Mouse (Mus musculus): Measurements from ENCODE around the gene Dusp7. TPM values are rescaled to one million over a fixed set of nuclear protein-coding genes. Genes with fewer than 3 reads are reported as not detected.

The Dusp7 gene
- total RNA-seq, 2 experiments from 2014 or later, result 45.5 to 46.2 TPM

- DNase-seq, result peak; percentile 72 to 81
Observed at GRCm38 (mm10) chr9:106386181-106386864, 17.9 kb downstream of the Dusp7 start.

DNA sequence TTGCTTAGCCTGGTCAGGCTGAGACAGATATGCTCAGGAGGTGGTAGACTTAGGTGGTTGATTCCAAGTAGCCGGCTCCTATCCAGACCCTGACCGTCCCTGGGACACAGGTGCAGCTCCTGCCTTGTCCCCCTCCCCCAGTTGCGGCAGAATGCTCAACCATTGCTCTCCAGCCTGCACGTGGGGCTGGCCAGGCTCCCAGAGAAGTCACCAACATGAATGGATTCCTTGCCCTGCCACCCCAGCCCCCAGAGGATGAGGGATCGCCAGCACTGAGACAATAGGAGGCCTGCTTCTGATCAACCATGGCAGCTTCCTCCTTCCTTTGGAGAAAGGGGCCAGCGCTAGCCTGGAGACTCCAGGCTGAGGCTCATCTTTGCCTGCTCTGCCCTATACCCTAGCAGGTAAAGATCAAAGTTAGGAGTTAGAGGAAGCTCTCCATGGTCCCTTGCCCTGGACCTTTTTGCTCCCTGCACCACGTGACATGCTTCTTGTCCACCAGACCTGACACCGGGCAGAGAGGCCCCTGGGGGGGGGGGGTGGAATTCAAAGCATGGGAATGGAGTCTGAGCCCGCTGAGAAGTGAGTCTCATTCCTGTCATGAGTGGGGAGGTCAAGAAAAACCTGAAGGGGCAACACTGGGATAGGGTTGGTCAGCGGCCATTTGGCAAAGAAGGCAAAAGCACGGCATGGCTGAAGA, 24.5 kb downstream of the Dusp7 start:
- DNase-seq, result no peak

- DNase-seq, result no peak
Observed at GRCm38 (mm10) chr9:106393548-106393947, 25.1 kb downstream of the Dusp7 start.

DNA sequence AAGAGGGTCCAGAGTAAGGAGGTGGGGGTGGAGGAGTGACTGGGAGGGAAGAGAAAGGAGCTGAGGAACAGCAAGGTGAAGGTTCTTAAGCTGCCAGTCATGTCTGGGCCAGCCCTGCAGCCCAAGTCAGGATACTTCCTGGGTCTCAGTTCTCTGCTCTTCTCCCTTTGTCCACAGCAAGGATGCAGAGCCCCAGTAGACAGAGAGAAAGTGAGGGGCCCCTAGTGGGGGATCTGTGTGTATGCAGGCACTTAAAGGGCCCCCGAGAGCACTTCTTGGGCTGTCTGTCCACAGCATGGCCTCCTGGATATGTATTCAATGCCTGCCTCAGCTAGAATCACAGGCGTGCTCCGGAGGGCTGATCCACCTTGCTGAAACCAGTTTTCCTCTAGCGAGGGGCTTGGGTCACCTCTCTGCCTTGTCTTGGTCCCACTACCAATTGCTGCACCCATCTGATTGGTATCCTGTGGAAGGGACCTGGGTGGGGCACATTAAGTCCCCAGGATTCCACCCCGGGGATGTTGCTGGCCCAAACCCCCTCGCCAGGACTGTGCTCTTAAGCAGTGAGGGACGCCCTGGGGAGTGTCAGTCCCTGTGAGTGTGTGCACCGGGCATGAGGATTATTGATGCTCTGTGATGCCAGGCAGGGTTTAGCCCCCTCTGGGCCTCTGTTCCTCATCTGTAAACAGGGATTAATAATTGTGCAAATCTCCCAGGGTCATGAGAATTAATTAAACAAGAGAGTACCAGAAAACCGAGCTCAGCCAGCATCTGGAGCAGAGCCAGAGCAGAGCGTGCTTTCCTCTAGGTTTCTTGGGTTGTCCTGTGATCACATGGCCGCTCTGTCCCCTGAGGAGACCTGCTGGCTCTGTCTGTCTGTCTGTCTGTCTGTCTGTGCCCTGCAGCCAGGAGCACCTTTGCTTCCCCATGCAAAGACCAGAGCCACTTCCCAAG, 26.5 kb downstream of the Dusp7 start:
- no peak for DNase-seq

- DNase-seq, result peak in 1 of 2 experiments; percentile 57
Observed at GRCm38 (mm10) chr9:106397733-106398132, 29.3 kb downstream of the Dusp7 start.

GRCm38 (mm10) chr9:106398667-106399311, 30.4 kb downstream of the Dusp7 start:
- no peak for DNase-seq

DNA sequence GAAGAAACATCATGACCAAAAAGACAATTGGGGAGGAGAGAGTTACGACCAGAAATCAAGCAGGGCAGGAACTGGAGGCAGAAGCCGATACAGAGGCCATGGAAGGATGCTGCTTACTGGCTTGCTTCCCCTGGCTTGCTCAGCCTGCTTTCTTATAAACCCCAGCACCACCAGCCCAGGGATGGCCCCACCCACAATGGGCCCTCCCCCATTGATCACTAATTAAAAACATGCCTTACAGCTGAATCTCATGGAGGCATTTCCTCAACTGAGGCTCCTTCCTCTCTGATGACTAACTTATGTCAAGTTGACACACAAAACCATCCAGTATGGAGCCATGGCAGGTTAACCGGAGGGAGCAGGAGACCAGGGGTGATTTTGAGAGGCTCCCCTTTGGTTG, 31.4 kb downstream of the Dusp7 start:
- no peak for DNase-seq

GRCm38 (mm10) chr9:106402149-106402548, 33.7 kb downstream of the Dusp7 start:
- DNase-seq, result no peak

GRCm38 (mm10) chr9:106402607-106403375, 34.4 kb downstream of the Dusp7 start:
- DNase-seq, result no peak

GRCm38 (mm10) chr9:106405275-106405674, 36.8 kb downstream of the Dusp7 start:
- peak; percentile 80 to 86 for DNase-seq

DNA sequence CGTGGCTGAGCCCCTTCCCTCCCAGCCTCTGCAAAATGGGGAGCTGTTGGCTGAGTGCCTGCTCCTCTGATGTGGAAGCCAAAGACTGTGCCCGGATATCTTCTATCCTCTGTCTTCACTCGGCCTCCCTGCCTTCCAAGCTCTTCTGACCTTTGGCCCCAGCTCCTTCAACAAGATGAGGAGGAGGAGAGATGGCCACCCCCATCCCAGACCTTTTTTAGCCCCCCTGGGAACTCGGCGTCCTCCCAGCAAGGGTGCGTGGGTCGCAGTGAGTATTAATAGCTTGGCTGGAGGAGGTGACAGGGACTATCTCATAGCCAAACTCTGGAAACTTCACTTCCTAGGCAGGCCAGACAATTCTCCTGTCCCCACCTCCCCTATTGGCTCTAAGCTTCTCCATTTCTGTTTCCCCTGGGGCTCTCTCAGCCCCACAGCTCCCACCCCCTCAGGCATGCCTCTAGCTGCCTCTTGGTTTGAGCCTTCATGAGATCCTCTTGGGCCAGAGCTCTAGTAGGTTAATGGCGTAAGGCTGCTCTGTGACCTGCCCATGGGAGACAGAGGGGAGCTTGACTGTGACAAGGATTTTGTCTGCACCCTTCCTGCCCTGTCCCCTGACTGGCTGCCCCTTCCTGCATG, 38.1 kb downstream of the Dusp7 start:
- DNase-seq, result peak; percentile 80 to 89

GRCm38 (mm10) chr9:106409096-106409495, 40.7 kb downstream of the Dusp7 start:
- DNase-seq, result no peak

GRCm38 (mm10) chr9:106410086-106410650, 41.7 kb downstream of the Dusp7 start:
- DNase-seq, result no peak

- DNase-seq, result no peak
Observed at GRCm38 (mm10) chr9:106411091-106411594, 42.7 kb downstream of the Dusp7 start.

GRCm38 (mm10) chr9:106411729-106412128, 43.3 kb downstream of the Dusp7 start:
- DNase-seq, result no peak

GRCm38 (mm10) chr9:106412210-106412609, 43.8 kb downstream of the Dusp7 start:
- no peak for DNase-seq

DNA sequence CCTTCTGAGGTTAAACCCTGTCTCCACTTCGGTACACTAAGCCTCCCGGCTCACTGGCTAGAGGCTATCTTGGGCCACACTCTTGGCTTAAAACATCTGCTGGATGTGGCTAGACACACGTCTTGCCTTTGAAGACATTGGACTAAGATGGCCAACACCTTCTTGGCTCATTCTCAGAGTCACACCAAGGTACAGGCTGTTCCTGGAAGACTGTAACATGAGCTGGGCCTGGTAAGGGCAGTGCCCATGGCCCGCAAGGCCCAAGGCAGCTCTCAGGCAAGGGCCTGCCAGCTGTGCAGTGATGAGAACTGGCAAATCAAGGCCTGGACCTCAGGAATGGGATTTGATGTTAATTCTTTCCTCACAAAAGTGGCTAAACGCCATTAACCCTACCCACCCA, 45.2 kb downstream of the Dusp7 start:
- no peak for DNase-seq

GRCm38 (mm10) chr9:106416826-106417225, 48.4 kb downstream of the Dusp7 start:
- DNase-seq, result no peak

DNA sequence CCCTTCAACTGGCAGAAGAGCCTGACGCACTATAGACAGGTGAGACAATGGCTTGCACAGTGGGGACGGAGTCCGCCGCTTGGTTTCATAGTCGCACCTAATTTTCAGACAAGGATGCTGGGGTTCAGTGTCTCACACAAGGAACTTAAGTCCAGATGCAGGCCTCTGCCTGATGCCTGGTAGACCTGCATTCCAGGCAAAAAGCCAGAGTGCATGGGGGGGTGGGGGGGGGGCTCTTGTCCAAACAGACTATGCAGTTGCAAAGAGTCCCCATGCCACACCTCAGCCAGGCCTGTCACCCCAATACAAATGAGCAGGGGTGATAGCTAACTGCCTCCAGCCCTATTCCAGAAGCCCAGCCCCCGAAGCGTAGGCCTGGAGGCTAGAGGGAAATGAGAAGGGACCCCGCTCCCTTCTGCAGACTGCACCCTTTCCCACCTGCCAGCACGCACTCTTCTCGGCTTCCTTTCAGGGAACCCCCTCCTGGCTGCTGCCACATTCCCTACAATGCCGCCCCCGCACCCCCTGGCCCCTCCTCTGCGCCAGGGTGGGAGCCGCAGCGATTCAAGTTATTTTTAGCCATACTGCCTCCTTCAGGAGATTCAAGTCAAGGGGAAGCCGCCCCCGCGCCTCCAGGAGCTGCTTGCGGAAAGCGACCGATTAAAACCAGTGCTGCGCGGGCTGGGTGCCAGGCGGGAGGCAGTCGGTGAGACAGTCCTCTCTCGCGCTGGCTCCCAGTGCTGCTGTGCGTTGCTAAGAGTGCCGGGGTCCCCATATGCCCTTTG, 49.6 kb downstream of the Dusp7 start:
- DNase-seq, result peak; percentile 86 to 88
